Mouse (Mus musculus): ENCODE data around the gene Cnr2. TPM values are rescaled to one million over a fixed set of nuclear protein-coding genes. Genes with fewer than 3 reads are reported as not detected.

Gene Cnr2
- polyA plus RNA-seq, 1 experiment from 2014 or later, result 0.51 TPM

GRCm38 (mm10) chr4:135919280-135919639, 24.1 kb downstream of the Cnr2 start:
- Histone ChIP-seq H3K36me3 (ENCODE audit: control insufficient read depth, insufficient read depth, low read length) (peaks cover 2% of the 10 kb centered on the region; the same call in 1 of the 2 replicates), H3K27ac (replicated peaks; ENCODE audit: low read depth, low read length) (no peak overlapping the region), H3K4me2 (ENCODE audit: low read depth, severe bottlenecking) (no peak overlapping the region), H3K9ac (ENCODE audit: low read length) (no peak overlapping the region), H3K27me3 (ENCODE audit: control insufficient read depth, insufficient read depth, low read length) (no peaks in the 10 kb centered on the region), H3K4me1 (ENCODE audit: control insufficient read depth, insufficient read depth, low read length) (peaks cover 3% of the 10 kb centered on the region; the same call in 1 of the 2 replicates), H3K9me3 (ENCODE audit: control insufficient read depth, low read length) (no peaks in the 10 kb centered on the region), H3K4me3 (ENCODE audit: low read depth, low read length) (no peak overlapping the region)
- WGBS, result 94% methylated on average over 3 of the region's 3 CpGs
- ATAC-seq (ENCODE audit: insufficient number of reproducible peaks, low FRiP score, low TSS enrichment, low read depth), result no peak
- DNase-seq (ENCODE audit: low spot score), result no peak

DNA sequence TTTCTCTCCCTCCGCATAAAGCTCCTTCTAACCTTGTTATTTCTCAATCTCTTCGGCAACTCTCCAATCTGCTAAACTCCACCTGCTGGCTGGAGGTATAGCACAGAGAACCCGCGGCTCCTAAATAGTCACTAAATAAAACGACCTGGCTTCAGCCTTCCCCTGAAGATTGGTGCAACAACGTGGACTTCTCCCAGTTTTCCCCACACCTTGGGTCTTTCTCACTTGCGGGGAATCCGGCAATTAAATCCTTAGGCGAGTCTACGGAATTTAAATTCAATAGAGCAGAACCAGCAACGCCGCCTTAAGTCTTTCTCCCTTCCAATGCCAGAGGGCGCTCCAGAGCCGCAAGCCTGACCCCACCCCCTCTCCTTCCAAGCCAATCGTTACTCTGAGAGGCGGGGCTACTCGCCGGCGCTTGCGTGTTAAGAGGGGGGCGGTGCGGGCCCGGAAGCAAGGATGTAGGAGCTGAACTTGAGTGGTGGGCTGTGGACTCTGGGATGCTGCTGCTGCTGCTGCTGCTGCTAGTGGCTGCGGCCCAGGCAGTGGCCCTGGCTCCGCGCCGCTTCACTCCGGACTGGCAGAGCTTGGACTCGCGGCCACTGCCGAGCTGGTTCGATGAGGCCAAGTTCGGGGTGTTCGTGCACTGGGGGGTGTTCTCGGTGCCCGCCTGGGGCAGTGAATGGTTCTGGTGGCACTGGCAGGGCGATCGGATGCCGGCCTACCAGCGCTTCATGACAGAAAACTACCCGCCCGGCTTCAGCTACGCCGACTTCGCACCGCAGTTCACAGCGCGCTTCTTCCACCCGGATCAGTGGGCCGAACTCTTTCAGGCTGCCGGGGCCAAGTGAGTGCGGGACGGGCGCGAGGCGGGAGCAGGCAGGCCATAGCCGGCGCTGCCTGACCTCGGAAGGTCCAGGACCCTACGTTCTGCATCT, 25.4 kb downstream of the Cnr2 start, which contains the start of gene Fuca1:
TSS of gene Fuca1 (plus strand) at position 432 of the 938 bp plus-strand sequence.
- peak within 1 kb of the TSS; percentile 74 for H3K4me3 ChIP-seq (ENCODE audit: low read depth, low read length)
- DNase-seq (ENCODE audit: low spot score) (peak; percentile 99), ATAC-seq (ENCODE audit: insufficient number of reproducible peaks, low FRiP score, low TSS enrichment, low read depth) (peak; percentile 93)
- peak within 1 kb of the TSS; percentile 87 for H3K4me2 ChIP-seq (ENCODE audit: low read depth, severe bottlenecking)
- H3K27ac ChIP-seq (replicated peaks; ENCODE audit: low read depth, low read length), result peak within 1 kb of the TSS; percentile 30; the same call in 1 of the 2 replicates
- peaks cover 2% of the 10 kb centered on the region; the same call in 1 of the 2 replicates for H3K36me3 ChIP-seq (ENCODE audit: control insufficient read depth, insufficient read depth, low read length)
- no peaks in the 10 kb centered on the region for H3K9me3 ChIP-seq (ENCODE audit: control insufficient read depth, low read length)
- H3K4me1 ChIP-seq (ENCODE audit: control insufficient read depth, insufficient read depth, low read length), result peaks cover 3% of the 10 kb centered on the region; the same call in 1 of the 2 replicates
- WGBS, result 1% methylated on average over 60 of the region's 60 CpGs
- H3K9ac ChIP-seq (ENCODE audit: low read length), result peak within 1 kb of the TSS; percentile 82
- H3K27me3 ChIP-seq (ENCODE audit: control insufficient read depth, insufficient read depth, low read length), result no peaks in the 10 kb centered on the region

DNA sequence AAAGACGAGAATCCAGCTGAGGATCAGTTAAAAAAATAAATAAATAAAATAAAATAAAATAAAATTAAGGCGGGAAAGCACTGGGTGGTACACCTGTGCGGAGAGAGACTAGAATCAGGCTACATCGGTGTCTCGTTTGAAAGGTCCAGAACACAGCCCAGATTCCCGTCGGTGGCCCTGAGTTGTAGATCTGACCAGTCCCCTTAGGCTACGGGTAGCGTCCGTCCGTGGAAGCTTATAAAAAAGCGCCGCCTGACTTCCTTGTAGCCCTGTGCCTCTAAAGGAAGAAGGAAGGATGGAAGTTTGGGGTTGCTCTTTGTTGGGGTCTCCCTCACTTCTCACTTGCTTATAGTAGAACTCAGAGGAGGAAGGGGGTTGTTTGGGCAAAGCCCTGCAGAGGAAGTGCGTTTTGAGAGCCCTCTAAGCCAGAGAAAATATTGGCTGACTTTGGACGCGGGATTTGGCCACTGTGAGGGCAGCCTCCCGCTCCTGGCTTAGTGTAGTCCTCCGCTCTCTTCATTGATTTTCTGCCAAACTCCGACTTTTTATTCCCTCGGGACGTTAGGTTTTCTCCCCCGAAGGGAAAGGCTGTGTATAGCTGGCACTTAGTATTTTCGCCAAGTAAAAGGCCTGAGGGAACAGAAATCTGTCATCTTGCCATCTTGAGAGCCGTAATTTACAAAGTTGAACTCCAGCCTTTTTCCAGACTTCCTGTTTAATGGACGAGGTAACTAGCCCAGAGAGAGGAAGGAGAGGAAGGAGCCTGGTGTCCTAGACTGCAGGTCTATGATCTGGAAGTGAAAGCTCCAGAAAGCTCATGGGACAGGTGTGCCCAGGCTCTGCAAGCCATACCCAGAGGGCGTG, 26.3 kb downstream of the Cnr2 start:
- H3K4me1 ChIP-seq (ENCODE audit: control insufficient read depth, insufficient read depth, low read length), result peaks cover 3% of the 10 kb centered on the region; the same call in 1 of the 2 replicates
- H3K27me3 ChIP-seq (ENCODE audit: control insufficient read depth, insufficient read depth, low read length), result no peaks in the 10 kb centered on the region
- H3K4me3 ChIP-seq (ENCODE audit: low read depth, low read length), result peak overlapping the region; percentile 74
- DNase-seq (ENCODE audit: low spot score) (peak; percentile 32), ATAC-seq (ENCODE audit: insufficient number of reproducible peaks, low FRiP score, low TSS enrichment, low read depth) (no peak)
- WGBS, result 7% methylated on average over 26 of the region's 26 CpGs
- H3K4me2 ChIP-seq (ENCODE audit: low read depth, severe bottlenecking), result peak overlapping the region; percentile 87
- peaks cover 2% of the 10 kb centered on the region; the same call in 1 of the 2 replicates for H3K36me3 ChIP-seq (ENCODE audit: control insufficient read depth, insufficient read depth, low read length)
- H3K9ac ChIP-seq (ENCODE audit: low read length), result peak overlapping the region; percentile 82
- no peak overlapping the region for H3K27ac ChIP-seq (replicated peaks; ENCODE audit: low read depth, low read length)
- H3K9me3 ChIP-seq (ENCODE audit: control insufficient read depth, low read length), result no peaks in the 10 kb centered on the region

DNA sequence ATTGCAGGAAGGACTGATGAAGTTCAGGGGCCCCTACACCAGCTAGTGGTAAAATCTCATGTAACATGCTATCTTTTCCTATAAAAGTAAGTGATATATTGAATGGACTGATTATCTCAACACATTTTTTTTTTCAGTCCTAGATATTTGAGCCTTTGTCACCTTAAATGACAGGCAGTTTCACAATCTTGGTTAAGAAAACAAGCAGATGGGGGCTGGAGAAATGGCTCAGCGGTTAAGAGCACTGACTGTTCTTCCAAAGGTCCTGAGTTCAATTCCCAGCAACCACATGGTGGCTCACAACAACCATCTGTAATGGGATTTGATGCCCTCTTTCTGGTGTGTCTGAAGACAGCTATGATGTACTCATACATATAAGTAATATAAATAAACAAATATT, 27.0 kb downstream of the Cnr2 start:
- Histone ChIP-seq H3K4me1 (ENCODE audit: control insufficient read depth, insufficient read depth, low read length) (peaks cover 3% of the 10 kb centered on the region; the same call in 1 of the 2 replicates), H3K27ac (replicated peaks; ENCODE audit: low read depth, low read length) (no peak overlapping the region), H3K9ac (ENCODE audit: low read length) (no peak overlapping the region), H3K36me3 (ENCODE audit: control insufficient read depth, insufficient read depth, low read length) (peaks cover 2% of the 10 kb centered on the region; the same call in 1 of the 2 replicates), H3K4me2 (ENCODE audit: low read depth, severe bottlenecking) (no peak overlapping the region; the same call in 1 of the 2 replicates), H3K4me3 (ENCODE audit: low read depth, low read length) (peak overlapping the region; percentile 74), H3K9me3 (ENCODE audit: control insufficient read depth, low read length) (no peaks in the 10 kb centered on the region), H3K27me3 (ENCODE audit: control insufficient read depth, insufficient read depth, low read length) (no peaks in the 10 kb centered on the region)
- DNase-seq (ENCODE audit: low spot score) (no peak), ATAC-seq (ENCODE audit: insufficient number of reproducible peaks, low FRiP score, low TSS enrichment, low read depth) (no peak)
- 74% methylated on average over 1 of the region's 1 CpGs for WGBS

DNA sequence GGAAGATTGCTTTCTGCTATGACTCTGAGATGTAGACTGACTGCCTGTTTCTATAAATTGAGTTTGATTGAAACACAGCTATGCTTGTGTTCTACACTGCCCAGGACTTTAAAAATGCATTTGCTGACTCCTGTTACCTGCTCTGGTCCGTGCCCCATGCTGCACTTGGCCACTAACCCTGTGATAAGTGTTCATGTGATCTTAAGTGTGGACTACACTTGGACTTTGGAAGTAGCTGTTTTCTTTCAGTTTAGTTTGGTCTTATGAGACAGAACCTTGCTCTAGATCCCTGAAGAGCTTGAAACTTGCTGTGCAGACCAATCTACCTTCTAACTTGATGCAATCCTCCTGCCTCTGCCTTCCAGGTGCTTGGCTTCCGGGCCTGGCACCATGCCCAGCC, 29.2 kb downstream of the Cnr2 start:
- Histone ChIP-seq H3K27me3 (ENCODE audit: control insufficient read depth, insufficient read depth, low read length) (no peaks in the 10 kb centered on the region), H3K27ac (replicated peaks; ENCODE audit: low read depth, low read length) (no peak overlapping the region), H3K4me3 (ENCODE audit: low read depth, low read length) (no peak overlapping the region), H3K9me3 (ENCODE audit: control insufficient read depth, low read length) (no peaks in the 10 kb centered on the region), H3K4me1 (ENCODE audit: control insufficient read depth, insufficient read depth, low read length) (peaks cover 3% of the 10 kb centered on the region; the same call in 1 of the 2 replicates), H3K9ac (ENCODE audit: low read length) (no peak overlapping the region), H3K4me2 (ENCODE audit: low read depth, severe bottlenecking) (no peak overlapping the region), H3K36me3 (ENCODE audit: control insufficient read depth, insufficient read depth, low read length) (peaks cover 2% of the 10 kb centered on the region; the same call in 1 of the 2 replicates)
- 83% methylated on average over 2 of the region's 2 CpGs for WGBS
- no peak for DNase-seq (ENCODE audit: low spot score)
- ATAC-seq (ENCODE audit: insufficient number of reproducible peaks, low FRiP score, low TSS enrichment, low read depth), result no peak

GRCm38 (mm10) chr4:135925341-135925740, 30.1 kb downstream of the Cnr2 start:
- H3K9me3 ChIP-seq (ENCODE audit: control insufficient read depth, low read length), result no peaks in the 10 kb centered on the region
- 89% methylated on average over 5 of the region's 5 CpGs for WGBS
- no peak overlapping the region for H3K27ac ChIP-seq (replicated peaks; ENCODE audit: low read depth, low read length)
- H3K4me1 ChIP-seq (ENCODE audit: control insufficient read depth, insufficient read depth, low read length), result peaks cover 3% of the 10 kb centered on the region; the same call in 1 of the 2 replicates
- no peak overlapping the region for H3K4me3 ChIP-seq (ENCODE audit: low read depth, low read length)
- ATAC-seq (ENCODE audit: insufficient number of reproducible peaks, low FRiP score, low TSS enrichment, low read depth), result no peak
- no peak overlapping the region for H3K9ac ChIP-seq (ENCODE audit: low read length)
- H3K4me2 ChIP-seq (ENCODE audit: low read depth, severe bottlenecking), result no peak overlapping the region
- no peak for DNase-seq (ENCODE audit: low spot score)
- no peaks in the 10 kb centered on the region for H3K27me3 ChIP-seq (ENCODE audit: control insufficient read depth, insufficient read depth, low read length)
- H3K36me3 ChIP-seq (ENCODE audit: control insufficient read depth, insufficient read depth, low read length), result peaks cover 2% of the 10 kb centered on the region; the same call in 1 of the 2 replicates

- ATAC-seq (ENCODE audit: insufficient number of reproducible peaks, low FRiP score, low TSS enrichment, low read depth) (no peak), DNase-seq (ENCODE audit: low spot score) (no peak)
- H3K9ac ChIP-seq (ENCODE audit: low read length), result no peak overlapping the region
- WGBS, result 82% methylated on average over 10 of the region's 10 CpGs
- no peak overlapping the region for H3K4me3 ChIP-seq (ENCODE audit: low read depth, low read length)
- H3K27ac ChIP-seq (replicated peaks; ENCODE audit: low read depth, low read length), result no peak overlapping the region
- no peaks in the 10 kb centered on the region for H3K27me3 ChIP-seq (ENCODE audit: control insufficient read depth, insufficient read depth, low read length)
- H3K4me1 ChIP-seq (ENCODE audit: control insufficient read depth, insufficient read depth, low read length), result peaks cover 2% of the 10 kb centered on the region; the same call in 1 of the 2 replicates
- peaks cover 2% of the 10 kb centered on the region; the same call in 1 of the 2 replicates for H3K36me3 ChIP-seq (ENCODE audit: control insufficient read depth, insufficient read depth, low read length)
- H3K9me3 ChIP-seq (ENCODE audit: control insufficient read depth, low read length), result no peaks in the 10 kb centered on the region
- no peak overlapping the region for H3K4me2 ChIP-seq (ENCODE audit: low read depth, severe bottlenecking)
Measured at GRCm38 (mm10) chr4:135926195-135926808, 31.1 kb downstream of the Cnr2 start.
